Mouse (Mus musculus): ENCODE data around the gene Mipep. TPM values are rescaled to one million over a fixed set of nuclear protein-coding genes. Genes with fewer than 3 reads are reported as not detected.

The Mipep gene
- polyA plus RNA-seq, 1 experiment from 2014 or later, result 18.8 TPM

- Histone ChIP-seq H3K9ac (replicated peaks) (no peak overlapping the region), H3K27me3 (replicated peaks) (no peaks in the 10 kb centered on the region), H3K36me3 (peaks cover 24% of the 10 kb centered on the region), H3K4me3 (replicated peaks) (no peak overlapping the region), H3K9me3 (replicated peaks) (no peaks in the 10 kb centered on the region), H3K27ac (replicated peaks) (no peak overlapping the region), H3K4me2 (no peak overlapping the region), H3K4me1 (no peaks in the 10 kb centered on the region)
- 66% methylated on average over 11 of the region's 11 CpGs for WGBS
- ATAC-seq (ENCODE audit: low FRiP score), result no peak
Observed at GRCm38 (mm10) chr14:60806891-60807344, 22.5 kb downstream of the Mipep start.

DNA sequence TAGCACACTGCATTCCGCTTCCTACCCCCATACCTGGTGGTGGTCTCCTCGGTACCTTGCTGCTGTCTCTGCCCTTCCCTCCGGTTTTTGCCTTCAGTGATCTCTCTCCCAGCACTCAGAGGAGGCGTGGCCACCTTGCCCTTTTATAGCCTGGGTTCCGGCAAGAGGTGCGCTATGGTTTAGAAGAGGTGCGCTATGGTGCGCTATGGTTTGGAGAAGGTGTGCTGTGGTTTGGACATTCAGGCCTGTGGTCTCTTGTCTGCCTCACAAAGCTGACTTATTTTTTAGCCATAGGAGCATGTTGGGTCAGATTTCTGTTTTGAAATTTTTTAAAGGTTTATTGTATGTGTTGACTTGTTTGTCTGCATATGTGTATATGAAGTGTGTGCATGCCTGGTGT, 25.5 kb downstream of the Mipep start:
- 89% methylated on average over 8 of the region's 8 CpGs for WGBS
- H3K4me1 ChIP-seq, result no peaks in the 10 kb centered on the region
- H3K27me3 ChIP-seq (replicated peaks), result no peaks in the 10 kb centered on the region
- H3K4me3 ChIP-seq (replicated peaks), result no peak overlapping the region
- no peak for ATAC-seq (ENCODE audit: low FRiP score)
- no peak overlapping the region for H3K9ac ChIP-seq (replicated peaks)
- no peaks in the 10 kb centered on the region for H3K9me3 ChIP-seq (replicated peaks)
- H3K36me3 ChIP-seq, result 0 out of 2 replicates have a peak, but pooled peaks cover 8% of the 10 kb centered on the region
- no peak overlapping the region for H3K27ac ChIP-seq (replicated peaks)
- H3K4me2 ChIP-seq, result no peak overlapping the region

- H3K27me3 ChIP-seq (replicated peaks), result no peaks in the 10 kb centered on the region
- no peak overlapping the region for H3K4me2 ChIP-seq
- no peak for ATAC-seq (ENCODE audit: low FRiP score)
- no peaks in the 10 kb centered on the region for H3K9me3 ChIP-seq (replicated peaks)
- H3K4me3 ChIP-seq (replicated peaks), result no peak overlapping the region
- no peak overlapping the region for H3K9ac ChIP-seq (replicated peaks)
- H3K4me1 ChIP-seq, result no peaks in the 10 kb centered on the region
- H3K27ac ChIP-seq (replicated peaks), result no peak overlapping the region
- 0 out of 2 replicates have a peak, but pooled peaks cover 11% of the 10 kb centered on the region for H3K36me3 ChIP-seq
- WGBS, result 95% methylated on average over 4 of the region's 4 CpGs
Observed at GRCm38 (mm10) chr14:60811547-60811946, 27.2 kb downstream of the Mipep start.

DNA sequence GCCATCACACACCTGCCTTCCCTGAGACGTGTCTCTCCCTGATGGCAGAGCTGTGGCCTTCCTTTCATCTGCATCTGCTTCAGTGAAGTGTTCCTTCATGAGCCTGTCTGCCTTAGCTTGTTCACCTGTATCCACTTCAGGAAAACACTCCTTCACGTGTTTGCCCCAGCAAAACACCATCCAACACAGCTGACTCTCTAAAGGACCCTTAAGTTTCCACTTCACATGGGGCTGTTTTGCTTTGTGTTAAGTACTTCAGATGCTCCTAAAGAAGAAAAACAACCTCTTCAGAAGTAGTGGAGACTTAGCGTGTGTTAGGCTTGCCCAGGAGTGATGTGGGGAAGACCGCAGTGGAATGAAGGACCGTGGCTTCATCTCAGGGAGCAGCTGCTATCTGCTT, 30.7 kb downstream of the Mipep start:
- Histone ChIP-seq H3K4me1 (no peaks in the 10 kb centered on the region), H3K36me3 (0 out of 2 replicates have a peak, but pooled peaks cover 11% of the 10 kb centered on the region), H3K9me3 (replicated peaks) (no peaks in the 10 kb centered on the region), H3K4me2 (no peak overlapping the region), H3K27me3 (replicated peaks) (no peaks in the 10 kb centered on the region), H3K9ac (replicated peaks) (no peak overlapping the region), H3K4me3 (replicated peaks) (no peak overlapping the region), H3K27ac (replicated peaks) (no peak overlapping the region)
- ATAC-seq (ENCODE audit: low FRiP score), result no peak
- WGBS, result 94% methylated on average over 5 of the region's 5 CpGs

DNA sequence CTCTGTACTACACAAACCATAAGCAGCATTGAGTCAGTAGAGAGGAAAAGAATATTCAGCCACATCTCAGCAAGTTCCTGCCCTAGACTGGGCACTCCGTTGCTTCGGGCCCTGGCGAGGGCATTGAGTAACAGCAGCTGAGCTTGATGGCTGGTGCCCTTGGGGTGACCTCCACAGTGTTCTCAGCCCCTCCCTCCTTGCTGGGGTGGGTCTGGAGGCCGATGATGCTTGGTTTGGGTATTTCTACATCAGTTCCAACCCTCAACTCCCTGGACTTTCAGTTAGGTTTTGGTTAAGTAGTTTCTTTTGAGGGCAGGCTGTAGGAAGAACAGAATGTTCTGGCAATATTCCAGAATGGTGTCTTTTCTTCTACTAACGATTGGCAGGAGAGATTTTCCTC, 33.7 kb downstream of the Mipep start:
- Histone ChIP-seq H3K27me3 (replicated peaks) (no peaks in the 10 kb centered on the region), H3K4me3 (replicated peaks) (no peak overlapping the region), H3K36me3 (0 out of 2 replicates have a peak, but pooled peaks cover 3% of the 10 kb centered on the region), H3K4me2 (no peak overlapping the region), H3K9me3 (replicated peaks) (no peaks in the 10 kb centered on the region), H3K4me1 (no peaks in the 10 kb centered on the region), H3K27ac (replicated peaks) (no peak overlapping the region), H3K9ac (replicated peaks) (no peak overlapping the region)
- 82% methylated on average over 5 of the region's 5 CpGs for WGBS
- no peak for ATAC-seq (ENCODE audit: low FRiP score)

GRCm38 (mm10) chr14:60830096-60830495, 45.7 kb downstream of the Mipep start:
- Histone ChIP-seq H3K36me3 (peaks cover 47% of the 10 kb centered on the region), H3K27me3 (replicated peaks) (no peaks in the 10 kb centered on the region), H3K9me3 (replicated peaks) (no peaks in the 10 kb centered on the region), H3K27ac (replicated peaks) (no peak overlapping the region), H3K4me2 (no peak overlapping the region), H3K9ac (replicated peaks) (no peak overlapping the region), H3K4me1 (no peaks in the 10 kb centered on the region), H3K4me3 (replicated peaks) (no peak overlapping the region)
- ATAC-seq (ENCODE audit: low FRiP score), result no peak
- WGBS, result 95% methylated on average over 2 of the region's 2 CpGs

DNA sequence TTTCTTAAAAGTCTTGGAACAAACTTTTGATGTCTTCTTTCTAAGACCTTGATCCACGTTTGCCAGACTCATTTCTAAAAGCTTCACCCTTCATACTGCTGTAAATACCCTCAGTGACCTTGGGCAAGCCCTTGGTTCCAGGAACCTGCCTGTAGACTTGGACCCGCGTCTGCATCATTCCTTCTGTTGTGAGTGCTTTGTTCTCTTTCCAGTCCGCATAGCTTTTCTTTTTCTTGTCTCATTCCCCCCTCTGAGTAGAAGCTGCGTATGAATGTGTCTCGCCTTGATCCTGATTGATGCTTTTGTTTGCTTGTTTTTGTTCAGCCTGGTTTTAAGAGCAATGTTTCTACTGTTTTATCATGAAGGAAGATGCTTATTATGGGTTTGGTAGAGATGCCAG, 52.3 kb downstream of the Mipep start:
- H3K27ac ChIP-seq (replicated peaks), result no peak overlapping the region
- no peak overlapping the region for H3K9ac ChIP-seq (replicated peaks)
- no peak overlapping the region for H3K4me2 ChIP-seq
- no peak for ATAC-seq (ENCODE audit: low FRiP score)
- no peaks in the 10 kb centered on the region for H3K9me3 ChIP-seq (replicated peaks)
- peaks cover 22% of the 10 kb centered on the region for H3K36me3 ChIP-seq
- H3K27me3 ChIP-seq (replicated peaks), result no peaks in the 10 kb centered on the region
- no peaks in the 10 kb centered on the region for H3K4me1 ChIP-seq
- no peak overlapping the region for H3K4me3 ChIP-seq (replicated peaks)
- 62% methylated on average over 6 of the region's 6 CpGs for WGBS

GRCm38 (mm10) chr14:60839654-60840053, 55.3 kb downstream of the Mipep start:
- WGBS, result 89% methylated on average over 8 of the region's 8 CpGs
- H3K4me2 ChIP-seq, result no peak overlapping the region
- H3K27ac ChIP-seq (replicated peaks), result no peak overlapping the region
- H3K27me3 ChIP-seq (replicated peaks), result no peaks in the 10 kb centered on the region
- peaks cover 3% of the 10 kb centered on the region; the same call in 1 of the 2 replicates for H3K36me3 ChIP-seq
- no peak for ATAC-seq (ENCODE audit: low FRiP score)
- H3K9ac ChIP-seq (replicated peaks), result no peak overlapping the region
- H3K4me1 ChIP-seq, result no peaks in the 10 kb centered on the region
- no peak overlapping the region for H3K4me3 ChIP-seq (replicated peaks)
- no peaks in the 10 kb centered on the region for H3K9me3 ChIP-seq (replicated peaks)

GRCm38 (mm10) chr14:60841977-60842659, 57.7 kb downstream of the Mipep start:
- no peaks in the 10 kb centered on the region for H3K27me3 ChIP-seq (replicated peaks)
- H3K4me2 ChIP-seq, result no peak overlapping the region
- ATAC-seq (ENCODE audit: low FRiP score), result no peak
- no peaks in the 10 kb centered on the region for H3K9me3 ChIP-seq (replicated peaks)
- H3K36me3 ChIP-seq, result peaks cover 6% of the 10 kb centered on the region; the same call in 1 of the 2 replicates
- H3K27ac ChIP-seq (replicated peaks), result no peak overlapping the region
- no peaks in the 10 kb centered on the region for H3K4me1 ChIP-seq
- WGBS, result 77% methylated on average over 14 of the region's 14 CpGs
- H3K9ac ChIP-seq (replicated peaks), result no peak overlapping the region
- H3K4me3 ChIP-seq (replicated peaks), result no peak overlapping the region

DNA sequence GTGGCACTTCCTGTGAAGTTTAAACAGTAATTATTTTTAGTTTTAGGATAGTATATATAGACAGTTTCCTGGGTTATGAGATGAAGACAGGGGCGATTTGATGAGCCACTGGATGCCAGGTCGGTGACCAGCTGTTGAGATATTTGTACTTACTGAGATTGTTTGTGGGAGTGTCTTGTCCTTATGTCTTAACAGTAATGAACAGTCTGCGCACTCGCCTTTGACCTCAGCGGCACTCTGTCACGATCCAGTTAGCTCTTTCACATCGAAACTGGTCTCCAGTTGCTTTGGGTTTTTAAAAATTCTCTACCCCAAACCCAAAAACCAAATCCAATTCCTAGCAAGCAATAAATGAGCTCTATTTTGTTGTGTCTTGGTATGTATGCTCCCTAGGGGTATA, 59.2 kb downstream of the Mipep start:
- Histone ChIP-seq H3K4me1 (no peaks in the 10 kb centered on the region), H3K4me3 (replicated peaks) (no peak overlapping the region)
- 94% methylated on average over 7 of the region's 7 CpGs for WGBS

DNA sequence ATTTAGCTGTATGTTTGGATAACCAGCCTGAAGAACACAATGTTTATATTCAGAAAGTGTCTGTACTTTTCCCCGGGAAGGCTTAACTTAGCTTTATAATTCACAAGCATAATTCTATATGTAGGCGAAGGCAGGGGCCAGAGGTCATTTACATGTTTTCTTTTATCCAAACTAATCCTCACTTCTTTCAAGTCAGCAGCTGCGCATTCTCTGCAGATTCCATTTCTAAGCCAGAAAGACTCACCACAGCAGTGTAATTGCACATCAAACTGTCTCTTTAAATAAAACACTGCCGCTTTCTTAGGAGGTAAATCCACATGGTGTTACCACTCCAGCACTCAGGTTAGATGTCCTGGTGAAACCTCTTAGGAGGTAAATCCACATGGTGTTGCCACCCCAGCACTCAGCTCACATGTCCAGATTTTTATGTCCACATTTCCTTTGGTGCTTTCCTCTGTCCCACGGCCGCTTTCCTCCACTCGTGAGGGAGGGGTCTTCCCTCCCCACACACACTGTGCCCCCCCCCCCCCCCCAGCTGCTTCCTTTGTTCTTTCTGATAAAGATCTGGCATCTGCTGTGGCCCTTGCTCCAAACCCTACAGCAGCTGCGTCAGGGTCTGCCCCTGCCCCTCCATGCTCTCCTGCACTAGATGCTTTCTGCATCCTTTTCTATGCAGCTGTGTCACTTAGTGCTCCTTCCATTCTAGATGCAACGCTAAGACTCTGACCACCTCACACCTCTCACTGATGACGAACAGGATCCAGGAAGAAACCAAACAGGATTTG, 61.1 kb downstream of the Mipep start:
- Histone ChIP-seq H3K27me3 (replicated peaks) (no peaks in the 10 kb centered on the region), H3K4me1 (no peaks in the 10 kb centered on the region), H3K9ac (replicated peaks) (no peak overlapping the region), H3K36me3 (peaks cover 27% of the 10 kb centered on the region), H3K9me3 (replicated peaks) (no peaks in the 10 kb centered on the region), H3K4me3 (replicated peaks) (no peak overlapping the region), H3K4me2 (no peak overlapping the region), H3K27ac (replicated peaks) (no peak overlapping the region)
- 70% methylated on average over 10 of the region's 10 CpGs for WGBS
- ATAC-seq (ENCODE audit: low FRiP score), result no peak

More for the DNA sequence above, 59.2 kb downstream of the Mipep start:
- Histone ChIP-seq H3K9me3 (replicated peaks) (no peaks in the 10 kb centered on the region), H3K4me2 (no peak overlapping the region), H3K9ac (replicated peaks) (no peak overlapping the region), H3K27me3 (replicated peaks) (no peaks in the 10 kb centered on the region), H3K36me3 (peaks cover 12% of the 10 kb centered on the region), H3K27ac (replicated peaks) (no peak overlapping the region)
- no peak for ATAC-seq (ENCODE audit: low FRiP score)

- no peaks in the 10 kb centered on the region for H3K9me3 ChIP-seq (replicated peaks)
- H3K36me3 ChIP-seq, result peaks cover 32% of the 10 kb centered on the region
- H3K27me3 ChIP-seq (replicated peaks), result no peaks in the 10 kb centered on the region
- H3K27ac ChIP-seq (replicated peaks), result no peak overlapping the region
- no peak overlapping the region for H3K4me3 ChIP-seq (replicated peaks)
- no peak for ATAC-seq (ENCODE audit: low FRiP score)
- no peak overlapping the region for H3K9ac ChIP-seq (replicated peaks)
- WGBS, result 93% methylated on average over 5 of the region's 5 CpGs
- no peak overlapping the region for H3K4me2 ChIP-seq
- no peaks in the 10 kb centered on the region for H3K4me1 ChIP-seq
Observed at GRCm38 (mm10) chr14:60846174-60846573, 61.8 kb downstream of the Mipep start.
